Mouse (Mus musculus) forebrain, embryonic 15.5 days (tissue): ENCODE measurements around the gene Col18a1. TPM values are rescaled to one million over a fixed set of nuclear protein-coding genes. Genes with fewer than 3 reads are reported as not detected.
"Not testable (repeated sequence)": the region's sequence is repeated elsewhere in the genome, so short reads cannot be mapped to it uniquely, and the experiment has no call there.

Experiments used
- ATAC-seq: fragments of 200-750 bp; cut with Nextera tagmentation; replicated peaks from 2 replicates; pipeline ENCODE4 v1.8.0; 2017; ENCODE audit warnings: mild to moderate bottlenecking, moderate TSS enrichment, moderate library complexity
- H3K27ac ChIP-seq: fragments of 300-500 bp; sonication (generic); replicated peaks from 2 replicates; pipeline ENCODE4 v1.5.1; 2015; ENCODE audit warnings: mild to moderate bottlenecking, inconsistent platforms
- H3K27me3 ChIP-seq: fragments of 300-500 bp; sonication (generic); 2 replicates; pipeline ENCODE4 v1.6.1; 2015; ENCODE audit warnings: inconsistent platforms
- H3K36me3 ChIP-seq: fragments of 300-500 bp; sonication (generic); 2 replicates; pipeline ENCODE4 v1.6.1; 2015; ENCODE audit warnings: mild to moderate bottlenecking, inconsistent platforms
- H3K4me1 ChIP-seq: fragments of 300-500 bp; sonication (generic); 2 replicates; pipeline ENCODE4 v1.6.1; 2015; ENCODE audit warnings: inconsistent platforms
- H3K4me2 ChIP-seq: fragments of 300-500 bp; sonication (generic); replicated peaks from 2 replicates; pipeline ENCODE4 v1.6.1; 2015; ENCODE audit warnings: mild to moderate bottlenecking, inconsistent platforms
- H3K4me3 ChIP-seq: fragments of 300-500 bp; sonication (generic); 2 replicates; pipeline ENCODE4 v1.5.1; 2015; ENCODE audit warnings: mild to moderate bottlenecking, inconsistent platforms
- H3K9ac ChIP-seq: fragments of 300-500 bp; sonication (generic); replicated peaks from 2 replicates; pipeline ENCODE4 v1.6.1; 2015; ENCODE audit warnings: mild to moderate bottlenecking, inconsistent platforms
- H3K9me3 ChIP-seq: fragments of 300-500 bp; sonication (generic); 2 replicates; pipeline ENCODE4 v1.6.1; 2016; ENCODE audit warnings: inconsistent platforms
- WGBS: fragments of 180-500 bp; shearing (Covaris S2); methylation state at CpG from one replicate; pipeline ENCODE4 v1.1.7; 2015; ENCODE audit warnings: mixed read lengths; 5-methylcytosine and 5-hydroxymethylcytosine counted together
- polyA plus RNA-seq: library from polyadenylated mRNA; unstranded; fragments of >200 nt; fragmentation: Nextera tagmentation; extraction: Ambion mirVana; gene quantifications from 2 replicates; pipeline ENCODE4 v1.2.1, GENCODE M21; 2015

Gene Col18a1
- polyA plus RNA-seq, 1 experiment from 2014 or later, result 23.5 TPM

DNA sequence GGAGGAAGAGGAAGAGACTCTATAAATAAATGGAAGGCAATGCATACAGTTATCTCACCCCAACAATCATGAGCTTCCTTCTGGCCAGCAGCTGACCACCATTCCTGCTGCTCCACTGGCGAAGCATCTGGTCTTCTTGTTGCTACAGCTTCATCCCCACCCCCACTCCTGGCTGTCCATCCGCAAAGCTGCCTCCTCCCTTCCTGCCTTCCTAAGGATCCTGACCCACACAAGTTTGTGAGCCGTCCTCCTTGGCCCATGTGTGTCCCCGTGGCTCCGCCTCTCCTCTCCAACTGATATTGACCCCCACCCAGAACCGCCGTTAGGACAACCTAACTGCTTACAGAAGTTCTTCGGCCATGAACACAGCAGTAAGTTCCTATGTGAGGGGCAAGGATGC lies 16.3 kb downstream of the Col18a1 start:
- WGBS, result 41% methylated on average over 8 of the region's 8 CpGs
- no peak for ATAC-seq
- Histone ChIP-seq H3K4me2 (no peak overlapping the region), H3K27ac (no peak overlapping the region), H3K4me3 (no peak overlapping the region), H3K9me3 (no peaks in the 10 kb centered on the region), H3K36me3 (no peaks in the 10 kb centered on the region), H3K27me3 (no peaks in the 10 kb centered on the region), H3K4me1 (peaks cover 28% of the 10 kb centered on the region), H3K9ac (no peak overlapping the region)

DNA sequence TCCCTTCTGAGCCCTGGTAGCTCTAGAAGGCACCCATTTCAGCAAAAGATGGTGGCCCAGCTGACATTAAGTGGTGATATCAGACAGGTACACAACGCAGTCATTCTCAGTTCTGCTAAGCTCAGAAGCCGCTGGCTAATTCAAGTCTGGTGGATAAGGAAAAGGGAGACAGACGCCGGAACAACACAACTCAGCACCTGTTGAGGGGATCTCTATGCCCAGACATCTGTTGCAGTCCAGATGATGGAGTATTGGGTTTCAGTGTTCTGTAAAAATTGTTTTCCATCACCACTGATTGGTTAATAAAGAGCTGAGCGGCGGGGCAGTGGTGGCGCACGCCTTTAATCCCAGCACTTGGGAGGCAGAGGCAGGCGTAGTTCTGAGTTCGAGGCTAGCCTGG lies 18.8 kb downstream of the Col18a1 start:
- Histone ChIP-seq H3K4me3 (no peak overlapping the region), H3K9me3 (no peaks in the 10 kb centered on the region), H3K27me3 (no peaks in the 10 kb centered on the region), H3K36me3 (no peaks in the 10 kb centered on the region), H3K9ac (no peak overlapping the region), H3K4me1 (peaks cover 28% of the 10 kb centered on the region), H3K27ac (no peak overlapping the region), H3K4me2 (no peak overlapping the region)
- 91% methylated on average over 10 of the region's 10 CpGs for WGBS
- ATAC-seq, result no peak

DNA sequence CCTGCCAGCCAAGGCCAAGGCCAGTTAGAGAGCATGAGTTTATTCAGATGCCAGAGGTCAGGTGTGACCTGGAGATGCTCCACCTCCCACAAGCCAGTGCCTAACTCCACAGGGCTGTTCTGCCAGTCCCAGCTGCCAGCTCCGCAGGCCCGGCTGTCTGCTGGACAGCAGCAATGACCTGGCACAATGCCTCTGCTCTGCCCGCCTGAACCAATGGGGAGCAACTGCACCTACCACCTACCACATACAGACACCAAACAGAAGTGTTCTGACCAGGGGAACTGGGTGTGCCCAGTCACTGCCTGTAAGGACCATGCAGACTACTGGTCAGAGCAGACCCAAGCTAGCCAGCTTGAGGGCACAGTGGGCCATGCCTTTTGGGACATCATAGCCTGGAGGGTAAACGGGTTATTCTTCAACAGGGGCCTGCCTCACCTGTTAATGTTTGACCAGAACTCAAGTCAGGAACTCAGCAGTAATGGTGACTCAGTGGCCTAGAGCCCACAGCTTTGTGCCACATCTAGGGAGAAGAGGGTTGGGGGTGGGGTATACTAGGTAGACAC lies 19.4 kb downstream of the Col18a1 start:
- H3K36me3 ChIP-seq, result no peaks in the 10 kb centered on the region
- no peak overlapping the region for H3K4me2 ChIP-seq
- ATAC-seq, result no peak
- no peak overlapping the region for H3K4me3 ChIP-seq
- 72% methylated on average over 4 of the region's 4 CpGs for WGBS
- no peak overlapping the region for H3K9ac ChIP-seq
- H3K27me3 ChIP-seq, result no peaks in the 10 kb centered on the region
- no peak overlapping the region for H3K27ac ChIP-seq
- peaks cover 24% of the 10 kb centered on the region for H3K4me1 ChIP-seq
- no peaks in the 10 kb centered on the region for H3K9me3 ChIP-seq

DNA sequence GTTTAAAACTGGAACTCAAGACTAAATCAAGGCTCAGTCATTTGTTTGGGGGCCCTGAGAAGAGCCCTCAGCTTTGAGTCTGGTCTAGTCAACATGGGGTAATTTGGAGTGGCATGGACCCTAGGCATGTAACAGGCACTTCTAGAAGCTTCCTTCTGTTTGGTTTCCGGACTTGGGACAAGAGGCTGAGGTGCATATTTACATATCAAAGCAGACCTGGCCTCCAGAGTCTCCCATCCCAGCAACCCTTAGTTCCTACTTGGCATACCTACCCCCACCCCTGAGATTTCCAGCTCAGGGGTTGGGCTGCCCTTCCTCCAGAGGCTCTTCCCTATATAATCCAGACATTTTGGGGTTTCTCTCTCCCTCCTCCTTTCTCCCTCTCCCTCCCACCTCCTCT lies 20.4 kb downstream of the Col18a1 start:
- ATAC-seq, result no peak
- no peak overlapping the region for H3K4me3 ChIP-seq
- H3K4me2 ChIP-seq, result no peak overlapping the region
- H3K9me3 ChIP-seq, result no peaks in the 10 kb centered on the region
- H3K4me1 ChIP-seq, result peaks cover 13% of the 10 kb centered on the region
- no peak overlapping the region for H3K27ac ChIP-seq
- H3K36me3 ChIP-seq, result no peaks in the 10 kb centered on the region
- no peak overlapping the region for H3K9ac ChIP-seq
- WGBS, result 27% methylated on average over 1 of the region's 1 CpGs
- no peaks in the 10 kb centered on the region for H3K27me3 ChIP-seq

DNA sequence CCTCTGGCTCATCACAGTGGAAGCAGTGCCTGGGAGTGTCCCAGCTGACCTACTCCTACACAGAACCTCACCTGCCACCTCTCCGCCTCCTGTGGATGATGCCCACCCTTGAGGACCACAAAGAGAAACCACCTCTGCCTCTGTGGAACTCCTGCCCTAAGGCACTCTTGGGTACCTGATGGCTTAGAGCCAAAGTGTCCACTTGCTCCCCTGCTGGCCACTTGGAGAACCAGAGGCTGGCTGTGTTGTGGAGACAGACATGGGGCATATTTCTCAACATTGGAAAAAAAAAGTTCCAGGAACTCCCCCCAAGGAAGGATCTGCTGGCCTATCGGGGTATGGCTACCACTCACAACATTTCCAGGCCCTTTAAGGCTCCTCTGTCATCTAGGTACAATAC lies 22.0 kb downstream of the Col18a1 start:
- no peaks in the 10 kb centered on the region for H3K9me3 ChIP-seq
- no peak overlapping the region for H3K9ac ChIP-seq
- H3K4me1 ChIP-seq, result 0 out of 2 replicates have a peak, but pooled peaks cover 3% of the 10 kb centered on the region
- 96% methylated on average over 2 of the region's 2 CpGs for WGBS
- no peaks in the 10 kb centered on the region for H3K36me3 ChIP-seq
- no peak overlapping the region for H3K27ac ChIP-seq
- no peaks in the 10 kb centered on the region for H3K27me3 ChIP-seq
- H3K4me3 ChIP-seq, result no peak overlapping the region
- no peak overlapping the region for H3K4me2 ChIP-seq
- no peak for ATAC-seq

DNA sequence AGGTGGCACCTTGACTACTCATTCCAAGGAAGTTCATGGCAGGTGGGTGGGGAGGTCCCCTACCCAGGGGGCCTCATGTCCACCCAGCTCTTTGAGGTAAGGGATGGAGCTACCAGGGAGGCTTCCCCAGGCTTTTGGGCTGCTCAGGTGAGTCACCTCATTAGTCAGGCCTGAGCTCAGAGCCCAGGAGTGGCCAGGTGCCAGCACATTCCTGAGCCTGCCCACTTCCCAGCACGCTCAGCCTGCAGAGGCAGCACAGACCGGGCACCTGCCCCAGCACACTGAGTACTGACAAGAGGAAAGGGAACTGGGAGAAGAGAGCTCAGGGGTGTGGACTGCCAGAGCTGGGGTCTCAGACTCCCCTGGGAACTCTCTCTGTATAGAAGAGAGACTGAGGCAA lies 24.0 kb downstream of the Col18a1 start:
- 77% methylated on average over 2 of the region's 2 CpGs for WGBS
- H3K27ac ChIP-seq, result no peak overlapping the region

DNA sequence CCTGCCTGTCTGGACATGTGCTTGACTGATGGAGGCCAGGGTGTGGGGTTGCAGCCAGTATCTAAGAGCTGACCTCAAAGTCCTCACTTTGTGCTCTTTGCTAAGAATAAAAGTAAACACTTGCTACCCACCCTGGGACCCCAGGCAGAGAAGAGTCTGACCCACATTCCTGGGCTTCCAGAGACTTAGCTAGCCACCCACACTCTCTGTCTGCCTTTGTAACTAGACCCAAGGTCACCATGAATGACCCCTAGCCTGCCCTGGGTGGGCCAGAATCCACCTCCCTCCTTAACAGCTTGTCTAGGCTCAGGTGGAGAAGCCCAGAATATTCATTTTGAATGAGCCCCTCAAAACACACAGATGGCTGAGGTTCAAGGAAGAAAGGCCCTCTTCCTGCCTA lies 28.0 kb downstream of the Col18a1 start:
- Histone ChIP-seq H3K36me3 (no peaks in the 10 kb centered on the region), H3K27ac (no peak overlapping the region), H3K27me3 (no peaks in the 10 kb centered on the region), H3K4me3 (no peak overlapping the region), H3K4me2 (no peak overlapping the region), H3K9ac (no peak overlapping the region), H3K9me3 (no peaks in the 10 kb centered on the region), H3K4me1 (no peaks in the 10 kb centered on the region)
- ATAC-seq, result no peak

More for the DNA sequence above, 24.0 kb downstream of the Col18a1 start:
- Histone ChIP-seq H3K9ac (no peak overlapping the region), H3K9me3 (no peaks in the 10 kb centered on the region), H3K27me3 (no peaks in the 10 kb centered on the region), H3K4me1 (0 out of 2 replicates have a peak, but pooled peaks cover 3% of the 10 kb centered on the region), H3K36me3 (no peaks in the 10 kb centered on the region), H3K4me3 (no peak overlapping the region), H3K4me2 (no peak overlapping the region)
- no peak for ATAC-seq

DNA sequence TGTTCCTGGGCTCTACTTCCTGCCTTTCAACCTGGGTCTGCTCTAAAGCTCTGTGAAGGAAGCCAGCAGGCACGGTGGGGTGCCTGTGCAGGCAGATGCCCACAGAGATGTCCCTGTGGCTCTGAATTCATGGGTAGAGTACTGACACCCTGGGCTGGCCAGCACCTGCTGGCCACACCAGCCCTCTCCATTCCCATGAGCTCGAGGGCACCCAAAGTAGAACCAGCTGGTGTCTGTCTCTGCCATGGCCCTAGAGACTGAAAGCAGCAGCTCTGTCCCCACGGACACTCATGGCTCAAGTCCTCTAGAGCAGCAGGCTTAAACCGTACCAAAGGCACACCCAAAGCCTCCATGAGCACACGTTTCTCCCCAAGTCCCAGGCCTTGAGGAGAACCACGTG lies 30.1 kb downstream of the Col18a1 start:
- H3K9me3 ChIP-seq, result no peaks in the 10 kb centered on the region
- no peak overlapping the region for H3K4me3 ChIP-seq
- H3K4me2 ChIP-seq, result no peak overlapping the region
- peaks cover 3% of the 10 kb centered on the region; the same call in 1 of the 2 replicates for H3K4me1 ChIP-seq
- ATAC-seq, result no peak
- no peak overlapping the region for H3K9ac ChIP-seq
- H3K27me3 ChIP-seq, result no peaks in the 10 kb centered on the region
- 97% methylated on average over 6 of the region's 6 CpGs for WGBS
- no peak overlapping the region for H3K27ac ChIP-seq
- H3K36me3 ChIP-seq, result no peaks in the 10 kb centered on the region

DNA sequence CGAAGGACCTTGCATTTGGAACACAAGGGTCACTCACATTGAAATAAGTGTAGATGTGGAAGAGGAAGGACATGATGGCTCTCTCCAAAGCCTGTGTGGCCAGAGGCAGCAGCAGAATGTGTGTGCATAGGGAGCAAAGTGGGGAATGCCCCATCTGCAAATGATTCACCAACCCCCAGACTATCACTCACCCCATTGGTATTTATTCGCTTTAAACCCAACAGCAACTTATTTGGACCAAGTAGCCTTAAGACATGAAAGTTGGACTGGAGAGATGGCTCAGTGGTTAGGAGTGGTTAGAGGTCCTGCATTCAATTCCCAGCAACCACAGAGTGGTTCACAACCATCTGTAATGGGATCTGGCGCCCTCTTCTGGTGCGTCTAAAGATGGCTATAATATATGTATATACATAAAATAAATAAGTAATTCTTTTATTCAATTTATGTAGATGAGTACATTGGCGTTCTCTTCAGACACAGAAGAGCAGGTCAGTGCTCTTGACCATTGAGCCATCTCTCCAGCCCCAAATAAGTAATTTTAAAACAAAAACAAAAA lies 31.0 kb downstream of the Col18a1 start:
- 96% methylated on average over 5 of the region's 5 CpGs for WGBS
- no peaks in the 10 kb centered on the region for H3K36me3 ChIP-seq

DNA sequence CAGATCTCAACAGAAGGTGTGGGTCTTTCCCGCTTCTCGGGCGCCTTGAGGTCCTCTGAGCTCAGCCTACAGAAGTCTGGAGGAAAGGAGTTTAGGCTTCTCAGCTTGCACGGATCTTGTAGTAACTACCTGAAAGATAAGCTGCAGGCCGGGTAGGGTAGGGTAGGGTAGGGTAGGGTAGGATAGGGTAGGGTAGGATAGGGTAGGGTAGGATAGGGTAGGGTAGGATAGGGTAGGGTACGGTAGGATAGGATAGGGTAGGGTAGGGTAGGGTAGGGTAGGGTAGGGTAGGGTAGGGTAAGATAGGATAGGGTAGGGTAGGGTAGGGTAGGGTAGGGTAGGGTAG lies 31.6 kb downstream of the Col18a1 start:
- peaks cover 12% of the 10 kb centered on the region for H3K4me1 ChIP-seq

More for the DNA sequence above, 31.0 kb downstream of the Col18a1 start:
- peaks cover 8% of the 10 kb centered on the region for H3K4me1 ChIP-seq
- H3K4me2 ChIP-seq, result no peak overlapping the region
- ATAC-seq, result no peak
- no peaks in the 10 kb centered on the region for H3K9me3 ChIP-seq
- no peaks in the 10 kb centered on the region for H3K27me3 ChIP-seq
- no peak overlapping the region for H3K27ac ChIP-seq
- H3K9ac ChIP-seq, result no peak overlapping the region
- H3K4me3 ChIP-seq, result no peak overlapping the region

DNA sequence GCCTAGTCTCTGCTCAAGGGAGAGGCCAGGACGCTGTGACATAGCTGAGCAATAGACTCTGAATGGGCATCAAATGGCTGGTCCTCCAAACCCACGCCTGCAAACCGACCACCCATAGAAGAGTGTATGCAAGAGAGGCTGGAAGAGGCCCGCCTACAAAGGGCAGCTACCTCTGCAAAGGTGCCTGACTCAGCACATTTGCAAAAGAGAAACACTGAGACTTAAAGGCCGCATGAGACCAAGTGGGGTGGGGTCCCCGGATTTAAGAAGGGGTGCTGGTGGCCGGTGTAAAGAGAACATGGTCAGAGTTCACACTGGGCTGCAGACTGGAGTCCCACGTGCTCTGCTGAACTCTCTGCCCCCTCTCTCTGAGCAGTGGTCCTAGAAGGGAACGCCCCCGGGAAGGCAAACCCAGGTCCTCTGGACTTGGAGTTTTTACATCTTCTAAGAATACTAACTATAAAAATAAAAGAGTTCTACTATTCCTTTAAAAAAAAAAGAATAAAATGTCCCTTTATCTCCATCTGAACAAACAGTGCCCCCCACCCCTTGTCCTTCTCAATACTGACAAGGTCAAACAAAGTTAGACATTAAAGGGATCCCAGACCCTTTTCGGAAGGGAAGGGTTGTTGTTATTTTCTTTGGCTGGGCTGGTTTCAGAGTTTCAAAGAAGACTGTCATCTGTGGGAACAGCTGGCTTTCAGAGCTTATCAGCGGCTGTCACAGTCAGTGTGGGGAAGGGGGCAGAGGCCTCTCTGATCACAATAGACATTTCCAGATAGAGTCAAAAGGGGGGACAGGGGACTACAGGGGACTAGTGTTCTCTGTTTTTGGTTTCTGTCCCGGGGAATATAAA lies 32.2 kb downstream of the Col18a1 start:
- ATAC-seq, result no peak
- H3K9me3 ChIP-seq, result no peaks in the 10 kb centered on the region
- 57% methylated on average over 13 of the region's 13 CpGs for WGBS
- no peaks in the 10 kb centered on the region for H3K36me3 ChIP-seq
- peaks cover 13% of the 10 kb centered on the region for H3K4me1 ChIP-seq
- H3K27me3 ChIP-seq, result no peaks in the 10 kb centered on the region
- no peak overlapping the region for H3K9ac ChIP-seq
- no peak overlapping the region for H3K4me2 ChIP-seq
- no peak overlapping the region for H3K4me3 ChIP-seq
- no peak overlapping the region for H3K27ac ChIP-seq

More for the DNA sequence above, 31.6 kb downstream of the Col18a1 start:
- H3K27ac ChIP-seq, H3K27me3 ChIP-seq, H3K4me3 ChIP-seq, H3K9ac ChIP-seq, ATAC-seq, H3K9me3 ChIP-seq, H3K36me3 ChIP-seq, H3K4me2 ChIP-seq: not testable (repeated sequence)
- 70% methylated on average over 6 of the region's 6 CpGs for WGBS

DNA sequence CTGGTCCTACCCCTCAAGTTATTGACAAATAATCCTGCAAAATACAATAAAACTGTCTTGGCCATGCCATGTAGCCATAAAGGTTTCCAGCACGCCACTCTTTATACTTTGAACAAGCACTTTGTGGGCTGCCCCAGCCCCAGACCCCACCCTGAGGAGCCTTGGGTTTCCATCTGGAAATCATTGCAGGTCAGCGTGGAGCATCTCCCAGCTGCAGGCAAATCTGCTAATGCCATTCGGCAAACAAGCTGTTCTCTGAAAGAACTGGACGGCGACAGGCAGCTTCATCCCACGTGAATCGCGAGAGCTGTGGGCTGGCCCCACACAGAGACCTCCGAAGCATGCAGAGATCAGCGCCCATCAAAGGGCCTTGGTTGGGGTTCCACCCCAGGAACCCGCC lies 34.2 kb downstream of the Col18a1 start:
- Histone ChIP-seq H3K4me3 (no peak overlapping the region), H3K9me3 (no peaks in the 10 kb centered on the region), H3K27me3 (no peaks in the 10 kb centered on the region), H3K9ac (no peak overlapping the region), H3K4me2 (no peak overlapping the region), H3K4me1 (peaks cover 13% of the 10 kb centered on the region), H3K36me3 (no peaks in the 10 kb centered on the region), H3K27ac (no peak overlapping the region)
- WGBS, result 37% methylated on average over 11 of the region's 11 CpGs
- no peak for ATAC-seq
